Mouse (Mus musculus) layer of hippocampus, postnatal 25 days (tissue): ENCODE measurements at regions not wholly inside any gene's neighbourhood (a gene's known extent, or its start where the extent isn't known, plus 50 kb on each side); places are given as distances from the start of the nearest gene placed in this dataset.
A peak's percentile ranks its signal among the peaks of the same experiment; 100 is the strongest.

ENCODE experiments used
- DNase-seq, 2 experiments: peaks; one replicate each; pipeline ENCODE4 v3.0.0; 2022; ENCODE audit warnings: mixed read lengths in 2 of 2, low spot score in 1 of 2; ENCODE audit errors: extremely low spot score in 1 of 2

DNA sequence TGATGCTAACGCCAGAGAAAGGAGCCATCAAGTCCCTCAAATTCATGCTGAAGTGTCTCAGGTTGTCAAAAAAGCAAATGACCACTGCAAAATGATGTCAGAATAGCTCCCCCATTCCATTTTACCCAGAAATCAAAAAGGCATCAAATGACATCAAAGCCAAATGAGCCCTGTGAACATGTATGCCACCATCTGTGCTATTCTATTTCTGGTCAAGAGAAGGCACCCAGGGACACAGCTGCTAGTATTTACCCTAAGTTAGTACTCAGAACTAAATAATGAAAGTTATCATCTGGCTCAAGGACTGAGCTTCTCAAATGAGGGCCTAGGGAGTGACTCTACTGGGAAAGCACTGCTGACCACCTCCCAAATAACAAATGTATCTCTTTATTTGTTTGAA, 191.1 kb upstream of the Ahr start:
- no peak for DNase-seq

DNA sequence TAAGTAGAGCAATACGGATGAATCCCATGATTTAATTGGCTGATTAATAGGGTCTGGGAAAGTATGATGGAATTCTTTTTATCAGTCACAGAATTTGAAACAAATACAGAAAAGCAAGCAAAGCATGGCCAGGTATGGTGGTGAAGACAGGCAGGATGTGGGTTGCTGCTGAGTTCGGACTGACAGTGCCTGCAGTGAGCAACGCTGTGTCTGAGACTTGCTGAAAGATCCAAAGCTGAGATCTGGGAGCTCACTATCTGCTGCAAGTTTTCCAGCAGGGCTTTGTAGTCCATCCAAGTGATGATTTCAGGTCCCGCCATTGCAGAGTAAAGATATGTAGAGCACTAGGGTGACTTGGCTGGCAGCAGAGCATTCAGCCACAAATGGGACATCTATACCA, 189.3 kb upstream of the Ahr start:
- no peak for DNase-seq

DNA sequence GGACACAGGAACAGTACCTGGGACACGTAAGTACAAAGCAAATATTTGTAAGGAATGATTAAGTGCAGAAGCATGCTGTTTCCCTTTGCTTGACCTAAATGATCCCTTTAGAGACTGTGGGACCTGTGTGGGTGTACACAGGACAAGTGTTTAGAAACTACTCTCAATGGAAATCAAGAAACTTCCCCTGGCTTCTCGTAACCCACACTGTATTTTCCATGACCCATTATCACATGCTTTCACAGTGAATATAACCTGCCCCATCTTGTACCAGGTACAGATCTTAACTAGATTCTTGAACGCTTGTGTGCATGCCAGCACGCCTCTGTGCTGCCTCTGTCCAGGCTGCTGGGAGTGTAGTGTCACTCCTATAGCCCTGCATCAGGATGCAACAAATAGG, 177.8 kb upstream of the Ahr start:
- DNase-seq: no peak

DNA sequence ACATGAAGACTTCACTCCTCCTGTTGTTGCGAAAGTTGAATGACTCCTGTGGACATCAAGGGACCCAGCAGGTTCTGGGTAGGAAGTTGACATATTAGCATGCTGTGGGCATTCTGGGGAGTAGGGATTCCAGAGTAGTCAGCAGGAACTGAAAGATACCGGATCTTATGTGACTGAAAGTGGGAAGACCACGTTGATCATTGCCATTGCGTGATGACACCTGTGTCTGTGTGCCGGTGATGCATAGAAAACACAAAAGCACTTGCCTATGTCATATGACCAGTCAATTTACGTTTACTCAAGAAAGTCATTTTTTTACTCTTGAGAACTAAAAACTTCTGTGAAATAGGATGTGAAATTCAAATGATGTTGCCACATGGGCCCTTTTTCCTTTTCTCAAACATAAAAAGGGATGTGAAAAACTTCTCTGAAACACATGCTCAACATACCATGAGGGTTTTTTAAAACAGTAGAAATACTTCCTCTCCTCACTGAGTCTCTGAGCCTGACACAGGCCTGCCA, 176.8 kb upstream of the Ahr start:
- DNase-seq: no peak

DNA sequence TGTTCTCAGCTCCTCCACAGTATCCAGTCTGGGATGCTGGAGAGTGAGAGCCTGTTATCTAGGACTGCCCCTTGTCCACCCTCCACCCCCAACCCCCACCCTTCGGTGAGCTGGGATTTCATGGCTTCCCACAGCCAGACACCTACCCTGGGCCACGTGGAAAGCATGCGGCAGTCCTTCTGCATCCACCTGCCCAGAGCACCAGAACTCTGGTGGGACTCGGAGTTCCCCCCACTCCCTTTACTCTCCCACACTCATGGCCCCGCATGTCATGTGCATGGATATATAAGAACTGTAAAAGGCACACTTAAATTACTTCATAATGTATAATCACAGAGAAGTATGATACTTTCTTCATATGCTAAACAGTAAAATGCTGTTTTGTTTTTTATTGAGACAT, 175.5 kb upstream of the Ahr start:
- DNase-seq: no peak

DNA sequence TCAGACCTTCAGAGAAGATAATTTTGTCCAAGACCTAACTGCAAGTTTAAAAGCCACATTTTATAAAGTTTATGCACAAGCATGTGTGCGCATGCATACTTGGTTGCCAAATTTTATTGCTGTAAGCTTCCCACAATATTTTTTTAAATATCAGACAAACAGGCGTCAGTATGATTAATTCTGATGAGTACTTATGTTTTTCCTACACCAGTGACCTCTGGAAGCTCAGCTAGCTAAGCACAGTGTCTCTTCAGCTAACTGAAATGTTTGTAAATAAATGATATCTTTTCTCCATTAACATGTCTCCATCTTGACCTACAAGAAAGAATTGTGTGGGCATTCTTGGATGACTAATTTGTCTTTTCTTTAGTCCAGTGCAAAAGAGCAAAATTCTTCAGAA, 168.6 kb upstream of the Ahr start:
- DNase-seq: no peak

DNA sequence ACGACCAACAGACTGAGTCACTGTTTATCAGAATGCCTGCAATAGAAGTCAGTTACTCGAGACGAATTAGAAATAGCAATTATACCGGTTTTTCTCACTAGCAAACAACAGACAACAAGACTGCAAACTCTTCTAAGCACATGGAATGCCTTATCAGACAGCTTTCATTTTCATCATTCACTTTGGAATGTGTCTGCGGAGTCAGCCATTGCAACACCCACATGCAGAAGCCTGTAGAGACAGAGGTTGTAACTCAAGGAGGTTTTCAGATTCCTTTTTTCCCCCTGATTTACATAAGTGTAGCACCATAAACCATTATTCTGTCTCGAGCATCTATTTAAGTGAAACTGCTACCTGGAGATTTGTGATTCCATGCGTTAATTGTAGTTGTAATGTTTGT, 167.8 kb upstream of the Ahr start:
- DNase-seq: no peak

DNA sequence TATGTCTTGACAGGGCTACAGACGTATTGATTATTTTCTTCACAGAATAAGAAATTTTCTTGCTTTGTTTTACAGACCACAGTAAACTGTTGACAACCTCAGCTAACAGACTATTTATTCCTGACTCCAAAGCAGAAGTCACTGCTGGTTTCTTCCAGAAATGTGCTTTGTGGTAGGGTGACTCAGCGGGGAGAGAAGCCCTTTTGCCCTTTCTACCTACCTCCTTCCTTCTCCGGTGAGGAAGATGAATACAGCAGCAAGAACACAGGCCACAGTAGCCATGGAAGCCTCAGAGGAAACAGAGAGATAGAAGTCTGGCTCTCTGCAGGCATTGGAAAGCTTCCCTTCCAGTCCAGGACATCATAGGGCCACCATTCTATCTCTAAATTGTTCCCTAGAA, 159.4 kb upstream of the Ahr start:
- no peak for DNase-seq

DNA sequence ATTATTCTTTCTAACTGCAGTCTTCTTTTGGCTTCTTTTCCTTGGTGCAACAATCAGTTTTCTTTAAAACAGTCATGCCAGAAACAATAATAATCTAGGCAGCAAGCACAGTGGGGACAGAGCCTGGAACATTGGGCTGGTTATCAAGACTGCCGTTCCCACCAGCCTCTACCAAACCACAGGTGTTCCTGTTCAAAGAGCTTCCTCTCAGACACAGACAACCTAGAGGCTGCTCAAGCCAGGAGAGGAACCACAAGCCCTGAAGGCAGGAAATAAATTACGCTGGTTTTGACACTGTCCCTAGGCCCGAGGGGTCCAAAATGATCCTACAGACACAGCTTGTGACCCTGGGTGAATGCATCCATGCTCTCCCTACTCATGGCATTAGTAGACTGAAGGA, 156.1 kb upstream of the Ahr start:
- DNase-seq: no peak

DNA sequence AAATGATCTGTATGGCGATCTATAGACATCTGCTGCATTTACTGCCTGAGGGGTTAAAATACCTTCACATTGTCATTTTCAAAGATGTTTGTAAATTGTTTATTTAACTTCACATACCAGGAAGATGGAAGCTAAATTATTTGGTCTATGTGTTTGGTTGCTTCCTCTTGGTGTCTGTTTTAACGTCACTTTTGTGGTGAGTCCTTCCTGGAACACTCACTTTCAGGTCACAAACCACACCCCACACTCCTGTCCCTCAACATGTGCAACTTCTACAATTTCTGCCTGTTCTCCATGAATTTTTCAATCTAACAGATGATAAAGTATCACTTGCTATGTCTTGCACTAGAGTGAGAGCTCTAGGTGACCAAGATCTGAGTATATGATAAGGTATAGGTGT, 151.4 kb upstream of the Ahr start:
- DNase-seq: no peak

DNA sequence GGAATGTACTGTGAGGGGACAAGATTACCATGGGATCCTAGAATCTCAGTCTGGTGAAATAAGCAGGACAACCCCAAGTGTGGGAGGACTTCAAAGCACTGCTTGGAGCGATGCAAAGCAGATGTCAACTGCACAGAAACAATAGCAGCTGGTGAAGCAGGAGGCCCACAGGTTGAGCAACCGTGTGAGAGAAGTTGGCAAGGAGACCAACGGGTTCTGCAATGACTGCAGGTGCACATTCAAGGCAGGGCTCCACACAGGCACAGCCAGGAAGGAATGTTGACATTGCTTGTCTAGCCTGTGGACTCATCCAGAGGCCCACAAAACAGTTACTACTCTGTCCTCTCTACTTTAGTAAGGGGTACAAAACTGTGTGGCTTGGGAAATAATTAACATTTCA, 150.4 kb upstream of the Ahr start:
- no peak for DNase-seq

DNA sequence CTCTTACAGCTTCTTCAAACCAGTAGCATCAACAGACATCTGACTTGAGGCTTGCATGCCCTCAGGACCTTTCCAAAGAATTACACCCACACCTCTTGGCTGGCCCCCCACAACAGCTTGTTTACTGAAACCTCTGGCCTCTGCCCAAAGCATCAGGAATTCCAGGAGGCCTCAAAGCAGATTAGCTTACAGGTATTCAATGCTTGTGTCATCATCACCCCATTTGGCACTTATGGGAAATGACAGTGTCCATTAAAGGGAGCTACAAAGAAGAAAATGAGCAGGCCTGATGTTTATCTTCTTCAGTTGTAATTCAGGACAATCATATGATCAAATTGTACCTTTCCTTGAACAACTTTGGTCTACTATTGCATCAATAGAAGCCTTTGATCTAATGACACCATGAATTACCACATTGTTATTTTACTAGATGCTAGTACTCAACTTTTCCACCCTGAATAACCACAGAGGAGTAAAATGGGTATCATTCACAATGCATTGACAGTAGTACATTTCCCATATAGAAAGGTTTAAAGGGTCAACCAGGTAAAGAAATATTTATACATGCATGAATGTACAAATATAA, 147.1 kb upstream of the Ahr start:
- no peak for DNase-seq

DNA sequence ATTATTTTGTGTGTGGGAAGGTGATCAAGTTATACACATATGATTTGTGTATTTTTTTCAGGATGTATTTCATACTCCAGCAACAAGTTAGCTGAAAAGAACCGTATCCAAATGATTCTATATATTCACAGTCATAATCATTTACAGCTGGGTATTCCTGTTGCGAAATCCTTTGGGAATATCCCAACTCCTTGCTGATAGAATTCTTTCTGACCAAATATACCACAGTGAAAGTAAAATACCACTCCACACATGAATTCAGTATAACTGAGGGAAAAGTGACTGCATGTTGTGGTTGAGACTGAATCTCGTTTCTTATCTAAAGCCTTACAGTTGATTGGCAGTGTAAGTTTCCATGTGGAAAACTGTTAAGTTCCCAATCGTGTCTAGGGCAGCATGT, 145.1 kb upstream of the Ahr start:
- no peak for DNase-seq

DNA sequence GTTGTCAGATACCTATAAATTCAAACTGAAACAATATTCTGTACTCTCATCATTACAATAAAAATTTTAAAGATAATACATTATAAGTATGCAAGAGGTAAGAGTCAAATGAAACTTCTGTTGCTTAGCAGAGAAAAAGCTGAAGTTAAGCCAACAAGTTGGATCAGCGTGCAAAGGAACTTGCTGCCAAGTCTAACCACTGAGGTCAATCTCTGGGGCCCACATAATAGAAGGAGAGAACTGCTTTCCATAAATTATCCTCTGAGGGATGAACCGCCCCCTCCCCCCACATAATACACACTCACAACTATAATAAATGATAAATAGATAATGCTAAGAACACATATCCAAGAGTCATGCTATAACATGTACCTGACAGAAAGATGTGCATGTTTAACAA, 144.2 kb upstream of the Ahr start:
- no peak for DNase-seq

DNA sequence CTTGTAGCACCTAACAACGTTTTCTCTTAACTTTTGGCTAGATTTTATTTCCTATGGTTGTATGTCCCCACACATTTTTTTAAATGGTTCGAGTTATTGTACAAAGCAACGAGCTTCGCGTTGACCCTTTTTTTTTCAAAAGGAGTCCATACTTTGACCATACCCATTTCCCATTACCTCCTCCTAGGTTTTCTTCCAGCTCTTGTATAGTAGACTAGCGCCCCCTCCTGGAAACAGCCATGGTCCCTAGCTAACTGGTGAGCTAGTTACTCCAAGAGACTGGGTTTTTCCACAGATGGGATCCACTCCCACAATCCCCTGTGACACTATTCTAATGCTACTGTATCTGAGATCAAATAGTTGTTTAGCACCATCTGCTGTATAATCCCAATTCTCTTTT, 139.6 kb upstream of the Ahr start:
- DNase-seq: peak; percentile 28 to 68

DNA sequence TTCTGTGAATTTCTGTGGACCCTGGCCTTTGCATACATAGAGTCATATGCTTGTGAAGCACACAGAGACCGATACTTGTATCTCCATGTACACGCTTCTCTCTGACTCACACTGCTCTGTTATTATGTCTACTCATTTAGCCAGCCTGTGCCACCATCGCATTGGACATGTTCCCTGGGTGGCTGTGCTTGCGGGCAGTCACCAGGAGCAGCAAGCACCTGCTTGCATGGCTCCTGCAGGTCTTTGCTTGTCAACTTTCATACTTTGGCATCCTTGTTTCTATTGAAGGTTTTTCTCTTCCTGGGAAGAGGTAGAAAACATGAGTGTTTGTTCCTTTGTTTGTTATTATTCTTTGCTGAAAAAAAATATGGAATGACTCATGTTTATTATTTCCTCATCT, 136.1 kb upstream of the Ahr start:
- DNase-seq: no peak

DNA sequence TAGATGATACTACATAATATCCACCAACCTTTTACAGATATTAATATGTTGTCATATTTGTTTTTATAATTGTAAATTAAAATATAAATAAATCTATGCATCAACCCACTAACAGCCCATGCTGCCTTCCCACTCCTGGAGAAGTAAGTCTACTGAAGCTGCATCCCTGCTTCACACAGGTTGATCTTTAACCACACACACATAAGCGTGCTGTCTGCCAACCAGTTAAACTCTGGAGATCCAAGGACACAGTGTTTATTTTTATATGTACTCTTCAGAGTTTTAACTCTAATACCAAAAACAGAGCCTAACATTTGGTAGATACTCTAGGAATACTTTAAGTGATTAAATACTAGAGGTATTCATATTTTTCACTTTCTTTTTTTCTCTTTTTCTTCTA, 133.9 kb upstream of the Ahr start:
- DNase-seq: no peak

DNA sequence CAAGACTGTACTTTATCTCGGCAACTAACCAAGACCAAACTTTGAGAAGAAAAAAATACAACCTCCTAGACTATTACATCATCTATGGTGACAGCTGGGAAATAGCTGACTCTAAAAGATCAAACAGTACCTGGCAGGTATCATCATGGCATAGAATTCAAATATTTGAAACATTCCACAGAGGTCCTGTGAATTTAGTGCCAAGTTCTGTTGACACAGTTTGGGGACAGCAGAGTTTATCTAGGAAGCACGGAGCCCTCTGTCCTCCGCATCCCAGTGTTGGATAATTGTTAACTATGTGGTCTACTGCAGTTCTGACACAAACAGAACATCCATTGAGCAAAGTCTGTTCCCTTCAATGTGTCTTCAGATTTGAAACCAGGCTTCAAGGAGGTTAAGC, 132.9 kb upstream of the Ahr start:
- DNase-seq: no peak

DNA sequence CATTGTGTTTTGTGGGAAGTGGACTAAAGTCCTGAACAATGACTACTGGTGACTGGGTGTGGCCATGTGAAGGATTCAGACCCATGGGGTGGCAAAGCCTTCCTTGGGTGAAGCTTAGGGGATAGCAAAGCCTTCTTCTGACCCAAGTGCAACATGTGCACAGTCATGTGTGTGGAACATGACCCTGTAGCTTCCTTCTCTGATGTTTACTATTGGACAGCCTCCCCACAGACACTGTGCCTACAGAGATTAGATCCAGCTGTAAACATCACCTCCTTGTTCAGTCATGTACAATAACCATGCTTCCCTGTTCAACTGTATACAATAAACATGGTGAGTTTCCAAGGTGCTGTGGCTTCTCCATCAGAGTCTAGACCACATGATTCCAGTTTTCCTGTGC, 132.4 kb upstream of the Ahr start:
- no peak for DNase-seq

DNA sequence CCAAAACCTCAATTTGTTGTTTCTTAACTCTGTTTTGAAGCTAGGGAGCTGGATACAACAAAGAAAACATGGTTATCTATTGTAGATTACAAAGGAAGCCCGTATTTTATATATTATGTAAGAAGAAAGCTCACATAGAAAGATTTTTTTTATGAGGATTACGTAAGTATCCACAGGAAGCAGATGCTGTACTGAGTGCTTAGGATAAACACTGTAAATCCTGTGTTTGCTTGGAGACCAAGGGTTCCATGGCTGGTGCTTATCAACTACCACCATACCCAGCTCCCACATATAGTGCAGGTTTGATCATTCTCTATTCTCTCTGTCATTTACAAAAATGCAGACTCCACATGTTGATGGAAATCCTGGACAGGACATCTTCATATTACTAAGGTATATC, 131.2 kb upstream of the Ahr start:
- DNase-seq: no peak

DNA sequence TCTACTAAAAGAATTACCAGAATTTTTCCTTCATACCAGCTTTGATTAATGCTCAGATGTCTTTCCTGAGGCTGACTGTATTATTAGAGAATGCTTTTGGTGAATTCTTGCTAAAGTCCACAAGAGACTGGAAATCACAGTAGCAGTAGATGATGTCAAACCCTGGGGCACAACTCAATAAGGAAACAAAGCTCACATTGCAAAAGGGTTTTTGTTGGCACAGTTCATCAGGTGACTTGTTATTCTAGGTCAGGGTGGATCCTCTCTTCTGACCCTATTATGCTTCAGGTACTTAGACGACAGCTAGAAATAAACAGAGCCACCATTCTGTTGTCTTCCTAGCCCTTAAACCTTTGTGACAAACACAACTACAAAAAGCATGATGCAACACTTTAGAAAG, 128.2 kb upstream of the Ahr start:
- DNase-seq: no peak

DNA sequence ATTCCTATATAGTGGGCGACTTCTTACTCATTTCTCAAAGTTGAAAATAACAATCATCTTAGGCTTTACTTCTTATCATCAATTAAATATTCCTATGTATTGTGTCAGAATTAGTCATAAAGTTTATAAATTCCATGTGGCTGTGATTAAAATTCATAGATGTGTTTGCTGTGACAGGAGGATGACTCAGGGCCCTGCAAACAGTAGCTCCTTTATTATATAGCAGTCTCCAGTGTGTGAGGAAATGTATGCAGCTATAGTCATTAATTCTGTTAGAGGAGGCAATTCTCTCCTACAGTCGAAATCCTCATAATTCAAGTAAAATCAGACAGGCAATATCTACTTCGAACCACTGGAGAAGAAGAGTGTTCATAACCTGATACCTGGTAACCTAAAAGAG, 121.7 kb upstream of the Ahr start:
- DNase-seq: no peak

DNA sequence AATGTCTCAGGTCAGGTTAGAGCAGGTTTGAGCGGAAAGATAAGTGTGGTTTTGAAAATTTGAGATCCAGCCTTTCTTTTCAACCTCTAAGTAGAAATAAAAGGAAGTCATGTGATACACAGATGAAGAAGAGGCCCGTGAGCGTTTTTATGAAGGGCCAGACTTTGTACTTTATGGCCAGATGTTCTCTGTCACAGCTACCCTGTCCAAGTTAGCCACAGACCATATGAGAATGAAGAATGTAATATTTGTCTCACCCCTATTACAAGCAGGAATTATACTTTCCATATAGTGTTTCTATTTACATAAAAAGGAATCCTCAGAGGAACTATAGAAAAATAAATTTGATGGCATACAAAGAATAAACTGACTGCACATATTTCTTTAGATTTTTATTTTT, 114.9 kb upstream of the Ahr start:
- no peak for DNase-seq
